Mouse (Mus musculus) testis, adult 2 months (tissue): ENCODE results near the gene Rai14.

ENCODE experiments used
- CTCF ChIP-seq: fragments of 200-500 bp; IDR thresholded peaks from 2 replicates; pipeline ENCODE4 v1.5.1; 2012; ENCODE audit warnings: low read depth, mild to moderate bottlenecking, inconsistent platforms, low read length, moderate library complexity; ENCODE audit not compliant: control insufficient read depth, insufficient read depth, insufficient replicate concordance
- POLR2A ChIP-seq: fragments of 200-500 bp; IDR thresholded peaks from 2 replicates; pipeline ENCODE4 v1.6.1; 2012; ENCODE audit warnings: low read depth, mild to moderate bottlenecking, inconsistent platforms, low read length, moderate library complexity; ENCODE audit not compliant: control insufficient read depth

GRCm38 (mm10) chr15:10675801-10676200 lies 38.6 kb downstream of the Rai14 start:
- no peak for TF ChIP-seq CTCF
- no peak for TF ChIP-seq POLR2A
